Mouse (Mus musculus): ENCODE measurements around the gene Plin3. TPM values are rescaled to one million over a fixed set of nuclear protein-coding genes. Genes with fewer than 3 reads are reported as not detected.
"Not testable (repeated sequence)": the region's sequence is repeated elsewhere in the genome, so short reads cannot be mapped to it uniquely, and the experiment has no call there.

Gene Plin3
- polyA plus RNA-seq, 1 experiment from 2014 or later, result 17.5 TPM

DNA sequence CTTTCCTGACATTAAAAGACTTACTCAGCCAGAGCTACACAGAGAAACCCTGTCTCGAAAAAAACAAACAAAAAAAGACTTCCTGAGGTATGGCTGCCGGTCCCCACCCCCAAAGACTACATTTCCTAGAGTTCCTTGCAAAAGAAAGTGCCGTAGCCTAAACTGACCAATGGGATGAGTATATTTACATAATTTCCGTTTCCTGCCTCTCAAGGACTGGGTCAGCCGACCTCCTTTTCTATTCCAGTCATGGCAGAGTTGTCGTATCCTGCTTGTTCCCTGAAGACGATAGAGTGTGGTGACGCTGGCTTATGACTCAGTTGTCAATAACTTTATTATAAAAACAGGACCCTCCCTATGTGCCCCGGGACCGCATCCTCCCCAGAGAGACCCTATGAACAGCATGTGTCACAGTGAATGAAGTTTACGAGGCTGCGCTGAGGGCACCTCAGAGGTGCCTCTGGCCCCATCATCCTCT lies 23.5 kb downstream of the Plin3 start:
- H3K27ac ChIP-seq (replicated peaks), result peak overlapping the region; percentile 76
- peak; percentile 89 for ATAC-seq (ENCODE audit: low FRiP score, low read depth)
- H3K27me3 ChIP-seq, result no peaks in the 10 kb centered on the region
- H3K4me1 ChIP-seq (replicated peaks), result peaks cover 12% of the 10 kb centered on the region
- peak overlapping the region; percentile 38 for H3K9ac ChIP-seq
- H3K4me2 ChIP-seq, result peak overlapping the region; percentile 63
- no peaks in the 10 kb centered on the region for H3K36me3 ChIP-seq
- H3K4me3 ChIP-seq, result peak overlapping the region; percentile 38
- no peaks in the 10 kb centered on the region for H3K9me3 ChIP-seq
- WGBS, result 24% methylated on average over 12 of the region's 12 CpGs

DNA sequence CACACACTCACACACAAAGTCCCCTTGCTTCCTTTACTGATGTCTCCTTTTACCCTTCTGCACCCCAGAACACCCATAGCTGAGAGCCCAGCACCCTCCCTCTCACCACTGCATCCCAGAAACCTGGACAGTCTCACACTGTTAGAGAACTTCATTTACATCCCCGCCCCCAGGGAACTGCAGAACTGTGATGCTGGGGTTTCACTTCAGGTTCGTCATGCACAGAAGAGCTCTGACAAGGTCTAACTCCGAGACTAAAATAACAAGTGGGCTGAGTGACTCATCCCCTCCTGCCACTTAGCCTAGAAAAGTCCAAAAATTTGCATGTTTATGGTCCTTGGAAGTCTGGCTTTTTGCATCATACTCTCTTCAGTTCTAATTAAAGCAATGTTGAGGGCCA lies 26.4 kb downstream of the Plin3 start:
- no peaks in the 10 kb centered on the region for H3K27me3 ChIP-seq
- H3K4me1 ChIP-seq (replicated peaks), result peaks cover 30% of the 10 kb centered on the region
- ATAC-seq (ENCODE audit: low FRiP score, low read depth), result no peak
- peaks cover 12% of the 10 kb centered on the region for H3K36me3 ChIP-seq
- H3K4me2 ChIP-seq, result no peak overlapping the region
- no peak overlapping the region for H3K4me3 ChIP-seq
- H3K9me3 ChIP-seq, result no peaks in the 10 kb centered on the region
- 63% methylated on average over 3 of the region's 3 CpGs for WGBS
- H3K27ac ChIP-seq (replicated peaks), result no peak overlapping the region
- H3K9ac ChIP-seq, result no peak overlapping the region

DNA sequence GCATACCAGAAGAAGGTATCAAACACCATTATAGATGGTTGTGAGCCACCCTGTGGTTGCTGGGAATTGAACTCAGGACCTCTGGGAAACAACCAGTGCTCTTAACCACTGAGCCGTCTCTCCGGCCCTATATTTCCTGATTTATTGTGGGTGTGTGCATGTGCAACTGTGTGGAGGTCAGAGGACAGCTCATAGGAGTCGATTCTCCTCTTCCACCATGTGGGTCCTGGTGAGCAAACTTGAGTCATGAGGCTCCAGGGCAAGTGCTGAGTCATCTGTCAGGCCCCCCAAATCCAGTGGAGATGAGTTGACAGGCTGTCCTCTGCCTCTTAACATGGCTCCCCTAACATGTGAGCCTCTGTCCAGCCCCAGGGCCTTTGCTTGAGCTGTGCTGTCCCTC lies 26.8 kb downstream of the Plin3 start:
- Histone ChIP-seq H3K9me3 (no peaks in the 10 kb centered on the region), H3K27me3 (no peaks in the 10 kb centered on the region), H3K27ac (replicated peaks) (no peak overlapping the region), H3K4me3 (no peak overlapping the region), H3K9ac (no peak overlapping the region), H3K36me3 (peaks cover 16% of the 10 kb centered on the region), H3K4me1 (replicated peaks) (peaks cover 34% of the 10 kb centered on the region), H3K4me2 (no peak overlapping the region)
- 96% methylated on average over 3 of the region's 3 CpGs for WGBS
- no peak for ATAC-seq (ENCODE audit: low FRiP score, low read depth)

DNA sequence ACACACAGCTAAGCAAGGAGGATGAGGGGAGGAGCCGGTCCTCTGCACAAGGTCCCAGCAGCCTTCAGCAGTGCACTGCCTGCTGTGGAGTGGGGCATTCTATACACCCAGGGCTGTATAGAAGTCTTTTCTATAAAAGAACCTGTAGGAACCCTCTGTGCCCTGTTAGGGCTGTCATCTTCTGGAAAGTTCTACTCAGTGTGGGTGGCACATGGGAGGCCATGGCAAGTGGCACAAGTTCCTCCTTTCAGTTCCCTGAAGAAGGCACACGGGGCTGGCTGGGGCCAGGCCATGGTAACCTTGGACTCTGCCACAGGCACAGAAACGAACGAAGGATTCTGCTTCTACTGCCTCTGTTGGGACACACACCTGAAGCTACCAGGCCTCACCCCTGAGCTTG lies 27.7 kb downstream of the Plin3 start:
- no peak overlapping the region for H3K4me2 ChIP-seq
- H3K9ac ChIP-seq, result no peak overlapping the region
- no peaks in the 10 kb centered on the region for H3K9me3 ChIP-seq
- no peaks in the 10 kb centered on the region for H3K27me3 ChIP-seq
- no peak overlapping the region for H3K4me3 ChIP-seq
- H3K36me3 ChIP-seq, result peaks cover 22% of the 10 kb centered on the region
- peaks cover 42% of the 10 kb centered on the region for H3K4me1 ChIP-seq (replicated peaks)
- H3K27ac ChIP-seq (replicated peaks), result no peak overlapping the region
- WGBS, result 94% methylated on average over 4 of the region's 4 CpGs
- ATAC-seq (ENCODE audit: low FRiP score, low read depth), result no peak

DNA sequence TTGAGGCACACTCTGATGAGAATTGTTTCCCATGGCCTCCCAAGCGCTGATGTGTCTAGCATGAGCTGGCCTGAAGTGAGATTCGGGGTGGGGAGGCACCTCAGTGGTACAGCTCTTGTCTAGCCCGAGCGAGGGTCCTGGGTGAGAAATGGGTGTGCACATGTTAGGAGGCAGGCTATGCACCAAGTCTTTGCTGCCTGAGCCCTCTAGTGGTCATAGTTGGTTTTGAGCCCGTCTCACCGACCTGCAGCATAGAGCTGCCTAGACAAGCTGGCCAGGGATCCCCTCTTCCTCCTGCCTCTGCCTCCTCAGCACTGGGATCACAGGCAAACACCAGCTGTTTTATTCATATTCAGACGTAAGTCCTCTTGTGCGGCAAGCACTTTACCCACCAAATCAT lies 28.7 kb downstream of the Plin3 start:
- no peaks in the 10 kb centered on the region for H3K9me3 ChIP-seq
- peak; percentile 59; the same call in 1 of the 2 replicates for ATAC-seq (ENCODE audit: low FRiP score, low read depth)
- H3K9ac ChIP-seq, result no peak overlapping the region
- peaks cover 32% of the 10 kb centered on the region for H3K36me3 ChIP-seq
- H3K4me2 ChIP-seq, result no peak overlapping the region
- H3K4me1 ChIP-seq (replicated peaks), result peaks cover 47% of the 10 kb centered on the region
- H3K27ac ChIP-seq (replicated peaks), result no peak overlapping the region
- 20% methylated on average over 8 of the region's 8 CpGs for whole genome bisulfite sequencing
- H3K4me3 ChIP-seq, result no peak overlapping the region
- no peaks in the 10 kb centered on the region for H3K27me3 ChIP-seq

DNA sequence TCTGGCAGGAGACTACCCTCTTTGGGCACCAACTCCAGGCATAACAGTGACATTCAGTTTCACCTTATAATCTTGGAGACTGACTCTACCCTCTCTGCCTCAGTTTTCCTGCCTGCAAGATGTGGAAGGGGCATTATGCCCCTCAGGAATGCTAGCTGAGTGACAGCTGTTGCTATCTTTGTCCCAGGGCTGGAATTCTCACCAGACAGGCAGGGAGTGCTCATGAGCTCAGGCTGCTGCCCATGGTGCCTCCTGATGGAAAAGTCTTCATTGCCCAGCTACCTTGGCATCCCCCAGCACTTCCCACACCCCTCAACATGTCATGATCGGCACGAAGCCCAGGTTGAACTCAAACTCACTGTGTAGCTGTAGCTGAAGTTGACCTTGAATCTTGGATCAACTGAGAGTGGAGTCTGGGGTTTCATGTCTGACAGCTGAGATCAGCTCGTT lies 30.0 kb downstream of the Plin3 start:
- WGBS, result 85% methylated on average over 3 of the region's 3 CpGs
- peaks cover 54% of the 10 kb centered on the region for H3K4me1 ChIP-seq (replicated peaks)
- no peak overlapping the region for H3K9ac ChIP-seq
- no peaks in the 10 kb centered on the region for H3K27me3 ChIP-seq
- peaks cover 37% of the 10 kb centered on the region for H3K36me3 ChIP-seq
- no peak overlapping the region for H3K27ac ChIP-seq (replicated peaks)
- no peak overlapping the region for H3K4me2 ChIP-seq
- ATAC-seq (ENCODE audit: low FRiP score, low read depth), result no peak
- no peaks in the 10 kb centered on the region for H3K9me3 ChIP-seq
- no peak overlapping the region for H3K4me3 ChIP-seq

DNA sequence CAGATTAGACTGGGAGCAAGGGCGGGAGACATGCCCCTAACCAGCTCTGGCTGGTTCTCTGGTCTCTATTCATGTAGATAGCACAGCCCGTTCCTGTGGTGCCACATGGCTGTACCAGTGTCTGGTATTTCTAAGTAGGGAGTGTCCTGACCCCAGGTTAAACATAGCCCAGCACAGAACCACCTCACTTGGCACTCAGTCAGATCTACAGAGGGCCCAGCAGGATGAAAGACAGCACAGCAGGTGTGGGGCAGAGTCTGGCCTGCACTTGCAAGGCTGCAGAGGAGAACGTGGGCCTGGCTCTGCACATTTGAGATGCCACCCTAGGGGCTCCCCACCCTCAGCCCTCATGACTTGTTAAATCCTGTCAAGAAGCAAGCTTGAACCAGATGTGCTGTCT lies 31.5 kb downstream of the Plin3 start:
- H3K27me3 ChIP-seq, result no peaks in the 10 kb centered on the region
- no peak overlapping the region for H3K9ac ChIP-seq
- H3K4me1 ChIP-seq (replicated peaks), result peaks cover 59% of the 10 kb centered on the region
- WGBS, result 70% methylated on average over 3 of the region's 3 CpGs
- no peak overlapping the region for H3K4me3 ChIP-seq
- no peak for ATAC-seq (ENCODE audit: low FRiP score, low read depth)
- H3K9me3 ChIP-seq, result no peaks in the 10 kb centered on the region
- H3K36me3 ChIP-seq, result peaks cover 37% of the 10 kb centered on the region
- no peak overlapping the region for H3K27ac ChIP-seq (replicated peaks)
- H3K4me2 ChIP-seq, result no peak overlapping the region

DNA sequence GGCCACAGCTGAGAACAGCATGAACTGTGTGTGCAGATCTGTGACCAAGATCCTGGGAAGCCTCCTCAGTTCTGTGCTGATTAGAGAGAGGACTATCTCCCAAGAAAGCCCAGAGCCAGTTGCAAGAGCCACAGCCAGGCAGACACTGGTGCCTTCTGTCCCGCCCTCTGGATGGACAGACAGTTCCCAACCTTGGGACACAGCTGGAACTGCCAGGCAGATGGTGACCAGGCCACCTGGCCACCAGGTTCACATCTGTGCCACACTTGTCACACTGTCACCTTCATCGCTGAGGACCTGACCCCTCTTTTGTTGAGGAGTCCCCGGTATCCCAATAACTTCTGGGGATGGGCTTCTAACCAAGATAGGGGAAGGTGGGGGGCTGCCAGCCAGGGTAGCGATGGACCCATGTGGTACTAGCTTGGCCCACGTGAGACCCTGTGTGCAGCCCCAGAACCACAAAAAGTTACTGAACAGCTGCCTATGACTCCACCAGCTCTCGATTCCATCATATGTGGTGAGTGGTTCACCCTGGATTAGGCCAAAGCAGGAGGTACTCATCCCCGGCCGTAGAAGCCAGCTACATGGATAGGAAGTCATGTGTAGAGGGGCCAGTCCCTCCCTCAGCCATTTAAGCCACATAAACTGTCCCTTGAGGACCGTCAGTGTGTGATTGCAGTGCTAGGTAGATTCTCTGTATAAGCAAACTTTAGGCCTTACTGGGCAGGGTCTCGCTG lies 33.2 kb downstream of the Plin3 start:
- 90% methylated on average over 10 of the region's 10 CpGs for WGBS
- ATAC-seq (ENCODE audit: low FRiP score, low read depth), result no peak
- H3K36me3 ChIP-seq, result peaks cover 37% of the 10 kb centered on the region
- H3K4me2 ChIP-seq, result peak overlapping the region; percentile 95
- H3K27me3 ChIP-seq, result no peaks in the 10 kb centered on the region
- no peak overlapping the region for H3K27ac ChIP-seq (replicated peaks)
- H3K4me1 ChIP-seq (replicated peaks), result peaks cover 70% of the 10 kb centered on the region
- H3K9ac ChIP-seq, result no peak overlapping the region
- no peaks in the 10 kb centered on the region for H3K9me3 ChIP-seq
- no peak overlapping the region for H3K4me3 ChIP-seq

DNA sequence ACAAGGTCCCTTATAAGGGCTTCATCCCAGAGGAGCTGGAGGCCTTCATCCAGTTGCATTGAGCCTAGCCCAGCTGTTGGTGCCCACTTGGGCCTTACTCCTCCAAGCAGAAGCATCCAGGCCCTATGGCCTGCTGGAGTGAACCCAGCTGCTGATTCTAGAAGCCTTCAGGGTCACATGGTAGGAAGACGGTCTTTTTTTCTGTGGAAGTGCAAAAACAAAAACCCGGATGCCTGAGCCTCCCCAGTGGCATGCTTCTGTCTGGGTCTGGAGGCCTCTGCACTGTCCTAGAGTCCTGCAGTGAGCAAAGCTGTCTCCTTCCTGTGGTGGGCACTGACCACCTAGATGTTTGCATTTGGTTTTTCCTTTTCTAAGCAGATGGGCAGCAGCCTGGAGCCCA lies 33.9 kb downstream of the Plin3 start:
- peak overlapping the region; percentile 95 for H3K4me2 ChIP-seq
- H3K27ac ChIP-seq (replicated peaks); H3K27me3 ChIP-seq; H3K9me3 ChIP-seq; ATAC-seq (ENCODE audit: low FRiP score, low read depth); H3K9ac ChIP-seq; H3K4me3 ChIP-seq: not testable (repeated sequence)
- H3K4me1 ChIP-seq (replicated peaks), result peaks cover 70% of the 10 kb centered on the region
- 88% methylated on average over 2 of the region's 2 CpGs for WGBS
- peaks cover 37% of the 10 kb centered on the region for H3K36me3 ChIP-seq

DNA sequence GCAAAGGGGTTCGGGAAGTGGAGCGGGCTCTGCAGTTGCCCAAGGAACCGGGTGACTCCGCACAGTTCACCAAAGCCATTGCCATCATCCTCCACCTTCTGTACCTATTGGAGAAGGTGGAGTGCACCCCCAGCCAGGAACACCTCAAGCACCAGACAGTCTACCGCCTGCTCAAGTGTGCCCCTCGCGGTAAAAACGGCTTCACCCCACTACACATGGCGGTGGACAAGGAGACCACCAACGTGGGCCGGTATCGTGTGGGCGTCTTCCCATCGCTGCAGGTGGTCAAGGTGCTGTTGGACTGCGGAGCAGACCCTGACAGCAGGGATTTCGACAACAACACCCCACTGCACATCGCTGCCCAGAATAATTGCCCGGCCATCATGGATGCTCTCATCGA lies 34.4 kb downstream of the Plin3 start:
- peak overlapping the region; percentile 95 for H3K4me2 ChIP-seq
- not testable (repeated sequence) for ATAC-seq (ENCODE audit: low FRiP score, low read depth); H3K9me3 ChIP-seq; H3K9ac ChIP-seq; H3K27me3 ChIP-seq; H3K27ac ChIP-seq (replicated peaks)
- peak overlapping the region; percentile 54 for H3K4me3 ChIP-seq
- peaks cover 70% of the 10 kb centered on the region for H3K4me1 ChIP-seq (replicated peaks)
- whole genome bisulfite sequencing, result 95% methylated on average over 19 of the region's 19 CpGs
- peaks cover 36% of the 10 kb centered on the region for H3K36me3 ChIP-seq

DNA sequence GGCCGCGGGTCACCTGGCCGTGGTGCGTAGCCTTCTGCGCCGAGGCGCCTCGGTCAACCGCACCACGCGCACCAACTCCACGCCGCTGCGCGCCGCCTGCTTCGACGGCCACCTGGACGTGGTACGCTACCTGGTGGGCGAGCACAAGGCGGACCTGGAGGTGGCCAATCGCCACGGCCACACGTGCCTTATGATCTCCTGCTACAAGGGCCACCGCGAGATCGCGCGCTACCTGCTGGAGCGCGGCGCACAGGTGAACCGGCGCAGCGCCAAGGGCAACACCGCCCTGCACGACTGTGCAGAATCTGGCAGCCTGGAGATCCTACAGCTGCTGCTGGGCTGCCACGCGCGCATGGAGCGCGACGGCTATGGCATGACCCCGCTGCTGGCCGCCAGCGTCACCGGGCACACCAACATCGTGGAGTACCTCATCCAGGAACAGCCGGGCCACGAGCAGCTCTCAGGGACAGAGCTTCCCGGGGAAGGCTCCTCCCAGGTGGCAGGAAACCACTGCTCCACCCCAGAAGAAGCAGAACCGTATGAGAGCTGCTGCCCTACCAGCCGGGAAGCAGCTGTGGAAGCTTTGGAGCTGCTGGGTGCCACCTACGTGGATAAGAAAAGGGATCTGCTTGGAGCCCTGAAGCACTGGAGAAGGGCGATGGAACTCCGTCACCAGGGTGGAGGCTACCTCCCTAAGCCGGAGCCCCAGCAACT lies 35.3 kb downstream of the Plin3 start:
- H3K9ac ChIP-seq, result peak overlapping the region; percentile 52
- peaks cover 62% of the 10 kb centered on the region for H3K4me1 ChIP-seq (replicated peaks)
- peak overlapping the region; percentile 86 for H3K27ac ChIP-seq (replicated peaks)
- peak overlapping the region; percentile 95 for H3K4me2 ChIP-seq
- peak overlapping the region; percentile 54 for H3K4me3 ChIP-seq
- peaks cover 31% of the 10 kb centered on the region for H3K36me3 ChIP-seq
- 11% methylated on average over 56 of the region's 58 CpGs for WGBS
- H3K27me3 ChIP-seq, result no peaks in the 10 kb centered on the region
- no peak for ATAC-seq (ENCODE audit: low FRiP score, low read depth)
- no peaks in the 10 kb centered on the region for H3K9me3 ChIP-seq

DNA sequence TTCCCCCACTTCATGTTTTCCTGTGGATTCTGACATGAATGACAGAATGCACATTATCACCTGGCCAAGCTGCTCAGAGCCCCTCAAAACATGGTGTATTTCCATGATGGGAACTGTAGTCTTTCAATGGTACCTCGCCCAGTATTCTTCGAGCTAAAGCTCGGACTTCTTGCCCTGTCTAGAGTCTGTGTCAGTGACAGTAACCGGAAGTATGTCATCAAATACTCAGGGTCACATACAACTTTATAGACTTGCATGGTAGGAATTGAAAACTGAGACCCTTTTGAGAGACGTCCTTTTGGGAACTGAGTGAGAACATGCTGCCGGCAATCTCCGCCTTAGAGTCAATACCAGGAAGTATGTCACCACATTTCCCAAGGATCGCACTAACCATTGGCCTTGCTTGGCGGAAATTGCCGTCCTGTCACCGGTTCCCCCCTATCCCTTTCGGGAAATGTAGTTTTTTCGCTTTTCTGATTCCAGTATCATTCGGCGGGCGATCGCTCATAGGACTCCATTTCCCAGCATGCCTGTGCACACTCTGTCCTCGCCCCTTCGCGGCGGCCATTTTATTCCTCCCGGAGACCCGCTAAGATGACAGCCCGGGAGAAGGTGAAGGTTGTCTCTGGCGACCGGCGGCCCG lies 36.3 kb downstream of the Plin3 start, which contains the start of gene Fem1a:
Fem1a (plus strand) TSS at position 572 of the 643 bp plus-strand sequence.
- WGBS, result 0% methylated on average over 28 of the region's 28 CpGs
- H3K4me2 ChIP-seq, result peak within 1 kb of the TSS; percentile 95
- peak within 1 kb of the TSS; percentile 52 for H3K9ac ChIP-seq
- peaks cover 55% of the 10 kb centered on the region for H3K4me1 ChIP-seq (replicated peaks)
- peak; percentile 93 for ATAC-seq (ENCODE audit: low FRiP score, low read depth)
- H3K27ac ChIP-seq (replicated peaks), result peak within 1 kb of the TSS; percentile 95
- no peaks in the 10 kb centered on the region for H3K9me3 ChIP-seq
- peak within 1 kb of the TSS; percentile 54 for H3K4me3 ChIP-seq
- peaks cover 25% of the 10 kb centered on the region for H3K36me3 ChIP-seq
- no peaks in the 10 kb centered on the region for H3K27me3 ChIP-seq
